Mouse (Mus musculus): ENCODE measurements around the gene Peak1.

DNA sequence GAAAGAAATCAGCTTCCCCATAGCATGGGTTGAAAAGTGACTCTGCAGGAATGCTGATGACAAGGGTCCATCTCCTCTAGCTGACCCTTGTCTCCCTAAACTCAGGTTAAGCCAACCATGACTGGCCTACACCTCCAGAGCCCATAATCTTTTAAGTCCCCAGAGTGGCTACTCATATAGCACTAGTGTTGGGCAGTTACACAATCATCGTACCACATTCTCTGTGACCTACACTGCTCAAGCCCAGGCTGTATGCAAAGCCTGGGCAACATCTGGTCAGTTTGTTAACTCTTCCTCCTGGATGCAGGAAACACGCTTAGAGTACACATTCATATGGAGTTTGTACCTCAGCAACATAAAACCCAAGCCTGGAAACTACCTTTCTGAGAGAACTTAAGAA, 217.7 kb downstream of the Peak1 start:
- TF ChIP-seq POLR2A (IDR thresholded peaks at IDR 0.05; ENCODE audit: low read depth, low read length), result no peak
- no peak for TF ChIP-seq CTCF (IDR thresholded peaks at IDR 0.05; ENCODE audit: extremely low read depth, insufficient read length, insufficient replicate concordance, low read depth, low read length)

Measured in small intestine, adult 2 months (tissue).